Mouse (Mus musculus): ENCODE measurements at regions not wholly inside any gene's neighbourhood (a gene's known extent, or its start where the extent isn't known, plus 50 kb on each side); places are given as distances from the start of the nearest gene placed in this dataset.

DNA sequence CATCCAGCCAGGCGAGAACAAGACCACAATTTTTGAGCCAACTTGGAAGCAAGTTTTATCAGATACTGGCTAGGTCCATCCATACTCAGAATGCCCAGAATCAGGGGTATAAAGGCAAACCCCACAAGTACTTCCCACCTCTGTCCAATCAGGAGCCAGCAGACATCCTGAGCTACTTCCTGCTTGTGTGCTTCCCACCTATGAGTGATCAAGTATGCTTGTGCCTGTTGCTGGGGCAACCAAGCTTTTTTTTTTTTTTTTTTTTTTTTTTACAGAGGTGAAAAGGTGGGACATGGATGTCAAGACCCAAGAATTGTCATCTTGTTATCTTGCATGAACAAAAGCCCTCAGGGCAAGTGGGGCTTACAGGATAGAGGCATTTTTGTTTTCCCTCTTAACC lies 155.4 kb downstream of the BC067074 start:
- TF ChIP-seq USF1 (IDR thresholded peaks at IDR 0.05; ENCODE audit: low read depth) (no peak), CTCF (IDR thresholded peaks at IDR 0.05; ENCODE audit: control insufficient read depth, insufficient read depth, insufficient read length) (no peak)

Measured in C2C12 (cell line).